Mouse (Mus musculus) heart, adult 2 months (tissue): ENCODE data around the gene Rps25.

Experiments
- CTCF ChIP-seq: fragments of 200-600 bp; IDR thresholded peaks from 2 replicates; pipeline ENCODE4 v1.8.1; 2022; ENCODE audit warnings: antibody characterized with exemption, mild to moderate bottlenecking, moderate library complexity
- POLR2A ChIP-seq: fragments of 200-500 bp; IDR thresholded peaks from 2 replicates; pipeline ENCODE4 v1.6.1; 2011; ENCODE audit warnings: mild to moderate bottlenecking, low read depth, low read length, control low read depth; ENCODE audit not compliant: insufficient read depth

GRCm38 (mm10) chr9:44410647-44411336, 3.9 kb downstream of the Rps25 start:
- no peak for TF ChIP-seq CTCF
- no peak for TF ChIP-seq POLR2A
